Mouse (Mus musculus): ENCODE measurements around the gene Ccser2.
"Not testable (repeated sequence)": the region's sequence is repeated elsewhere in the genome, so short reads cannot be mapped to it uniquely, and the experiment has no call there.

The Ccser2 gene

DNA sequence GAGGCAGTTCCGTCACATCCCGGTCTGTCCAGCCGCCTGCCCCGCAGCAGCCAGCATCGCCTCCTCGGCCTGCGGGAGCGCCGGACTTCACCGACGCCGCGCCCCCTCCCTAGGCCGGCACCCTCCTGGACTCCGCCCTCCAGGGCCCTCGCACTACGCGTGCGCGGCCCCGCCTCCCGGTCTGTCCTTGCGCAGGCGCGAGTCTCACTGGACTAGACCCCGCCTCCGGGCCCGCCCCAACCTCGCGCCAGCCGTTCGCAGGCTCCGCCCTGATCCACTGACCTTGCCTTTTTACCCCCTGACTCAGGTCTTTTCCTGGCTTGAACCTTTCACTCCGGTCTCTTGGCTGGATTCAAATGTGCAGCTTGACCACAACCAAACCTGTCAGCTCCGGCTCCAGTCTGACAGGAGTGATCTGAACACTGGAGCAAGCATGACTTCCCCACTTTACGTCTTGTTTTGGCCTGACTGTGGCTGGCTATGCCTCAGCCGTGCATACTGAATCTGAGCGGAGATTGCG is at the start of gene Ccser2:
TSS of gene Ccser2 (minus strand) at position 150 of the 520 bp plus-strand sequence.
- peak; percentile 84 for DNase-seq (ENCODE audit: low read depth)

DNA sequence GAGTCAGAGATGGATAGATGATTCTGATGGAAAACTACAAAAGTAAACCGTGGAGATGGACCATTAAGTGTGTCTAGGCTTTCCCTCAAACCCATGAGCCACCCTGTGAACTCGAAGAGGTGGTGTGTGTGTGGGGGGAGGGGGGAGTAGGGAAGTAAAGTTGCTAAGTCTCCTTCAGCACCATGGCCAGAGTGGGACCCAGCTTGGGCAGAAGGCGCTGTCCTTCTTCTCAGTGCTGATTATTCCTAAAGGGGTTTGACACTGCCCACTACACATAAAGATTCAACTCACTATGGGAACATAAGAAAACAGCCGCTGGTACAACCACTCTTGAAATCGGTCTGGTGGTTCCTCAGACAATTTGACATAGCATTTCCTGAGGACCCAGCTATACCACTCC is 47.3 kb upstream of the Ccser2 start:
- DNase-seq (ENCODE audit: low read depth) = peak; percentile 10

DNA sequence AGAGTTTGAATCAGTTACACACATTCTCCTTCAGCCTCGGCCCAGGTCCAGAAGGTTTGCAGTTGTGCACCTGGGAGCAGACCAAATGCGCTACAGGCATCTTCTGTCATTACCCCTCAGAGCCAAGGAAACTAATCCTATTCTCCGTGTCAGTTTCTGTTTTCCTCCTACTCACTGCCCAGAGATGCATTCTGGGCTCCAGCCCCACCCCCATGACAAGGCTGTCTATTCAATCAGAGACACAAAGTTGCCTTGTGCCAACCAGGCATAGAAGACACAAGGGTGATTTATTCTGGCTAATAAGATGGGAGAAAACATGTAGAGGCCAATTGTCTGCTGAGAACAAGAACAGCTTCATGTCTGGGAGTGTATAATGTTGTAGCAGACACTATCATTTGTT is 45.1 kb upstream of the Ccser2 start:
- DNase-seq (ENCODE audit: low read depth) = no peak

DNA sequence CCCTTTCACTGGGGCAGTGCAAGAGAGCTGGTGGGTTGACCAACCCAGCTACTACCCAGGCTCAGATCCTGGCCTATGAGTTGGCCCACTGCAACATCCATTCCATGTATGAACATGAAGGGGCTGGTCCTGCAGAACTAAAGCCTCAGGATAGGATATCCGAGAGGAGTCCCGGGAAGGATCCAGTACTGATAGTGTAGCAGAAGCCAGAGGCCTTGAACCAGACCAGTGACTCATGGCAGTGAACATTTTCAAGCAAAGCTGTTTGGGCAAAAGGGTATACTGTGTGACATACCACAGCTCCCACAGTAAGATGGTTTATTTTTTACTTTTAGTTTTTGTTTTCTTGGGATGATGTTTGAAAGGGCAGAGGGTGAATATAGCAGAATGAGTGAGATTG is 41.1 kb upstream of the Ccser2 start:
- DNase-seq (ENCODE audit: low read depth) = no peak

DNA sequence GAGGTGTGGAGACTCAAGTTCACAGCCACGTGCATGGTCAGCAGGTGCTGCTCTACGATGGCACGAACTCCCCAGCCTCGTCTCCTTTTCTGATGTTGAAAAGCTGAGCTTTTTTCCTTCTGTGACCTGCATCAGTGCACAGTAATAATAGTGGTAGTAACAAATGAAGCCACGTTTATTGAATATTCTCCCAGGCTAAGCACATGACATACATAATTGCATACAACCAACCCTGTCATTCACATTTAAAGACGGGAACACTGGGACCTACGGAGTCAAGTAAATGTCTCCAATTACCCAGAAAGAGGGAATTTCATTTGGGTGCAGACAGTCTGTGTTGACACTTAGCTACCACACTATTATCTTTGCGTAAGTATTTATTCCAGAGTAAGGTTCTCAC is 37.9 kb upstream of the Ccser2 start:
- DNase-seq (ENCODE audit: low read depth) = no peak

DNA sequence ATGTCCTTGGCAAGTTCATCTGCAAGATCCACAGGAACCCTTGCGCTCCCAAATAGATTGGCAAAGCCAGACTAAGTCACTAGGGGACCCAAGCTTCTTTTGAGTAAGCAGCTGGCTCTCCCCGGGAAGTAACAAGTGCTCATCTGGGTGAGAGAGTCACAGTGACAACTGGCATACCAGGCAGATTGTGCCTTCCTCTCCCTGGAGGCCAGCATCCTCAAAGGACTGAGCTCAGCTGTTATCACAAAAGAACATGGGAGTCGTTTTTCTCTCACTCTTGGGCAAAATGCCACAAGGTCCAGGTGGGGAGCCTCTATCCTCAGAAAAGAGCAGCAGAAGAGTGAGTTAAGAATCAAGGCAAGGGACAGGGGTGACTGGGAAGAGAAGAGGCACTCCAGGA is 37.3 kb upstream of the Ccser2 start:
- no peak for DNase-seq (ENCODE audit: low read depth)

DNA sequence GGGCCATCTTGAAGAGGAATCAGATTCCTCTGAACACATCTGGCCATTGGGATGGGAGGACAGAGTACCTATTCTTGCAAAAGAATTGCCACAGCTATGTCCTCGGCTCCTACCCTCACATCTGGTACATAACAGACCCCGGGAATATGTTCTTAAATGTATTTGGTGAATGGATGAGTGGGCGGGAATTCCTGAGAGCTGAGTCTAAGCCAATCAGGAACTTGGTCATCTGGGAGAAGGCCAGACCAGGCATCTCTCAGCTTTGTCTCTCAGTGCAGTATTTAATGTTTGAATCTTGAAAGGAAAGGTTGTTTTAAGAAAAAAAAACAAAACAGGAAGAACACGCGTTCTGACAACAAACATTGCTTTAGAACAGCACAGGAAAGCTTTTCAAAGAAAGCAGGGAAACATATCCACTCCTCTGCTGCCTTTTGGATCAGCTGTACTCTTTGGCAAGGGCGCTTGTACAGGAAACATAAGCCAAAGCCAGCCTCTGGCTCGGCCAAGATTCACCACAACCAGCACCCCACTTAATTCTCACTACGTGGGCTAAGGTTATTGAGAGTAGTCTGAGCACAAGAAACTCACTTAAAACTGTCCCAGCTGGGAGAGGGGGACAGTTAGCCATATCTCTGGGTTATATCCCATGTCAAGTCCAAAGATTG is 35.0 kb upstream of the Ccser2 start:
- no peak for DNase-seq (ENCODE audit: low read depth)

DNA sequence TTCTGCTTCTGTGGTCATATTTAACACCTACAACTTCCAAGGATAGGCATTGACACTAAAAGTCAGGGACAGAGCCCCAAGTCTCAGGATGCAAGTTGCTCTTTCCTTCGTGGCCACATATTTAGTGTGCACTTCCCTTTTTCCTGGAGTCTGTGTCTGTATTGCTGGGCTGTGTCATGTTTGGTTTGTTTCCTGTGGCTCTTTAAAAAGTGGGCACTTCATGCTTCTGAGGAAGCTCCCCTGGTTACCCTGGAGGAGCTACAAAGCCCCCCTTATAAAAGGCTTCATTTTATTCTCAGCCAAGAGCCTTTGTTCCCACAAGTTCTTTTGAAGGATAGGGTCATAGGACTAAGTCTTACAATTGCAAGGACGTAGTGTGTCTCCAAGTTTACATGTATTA is 34.3 kb upstream of the Ccser2 start:
- DNase-seq (ENCODE audit: low read depth) = no peak

DNA sequence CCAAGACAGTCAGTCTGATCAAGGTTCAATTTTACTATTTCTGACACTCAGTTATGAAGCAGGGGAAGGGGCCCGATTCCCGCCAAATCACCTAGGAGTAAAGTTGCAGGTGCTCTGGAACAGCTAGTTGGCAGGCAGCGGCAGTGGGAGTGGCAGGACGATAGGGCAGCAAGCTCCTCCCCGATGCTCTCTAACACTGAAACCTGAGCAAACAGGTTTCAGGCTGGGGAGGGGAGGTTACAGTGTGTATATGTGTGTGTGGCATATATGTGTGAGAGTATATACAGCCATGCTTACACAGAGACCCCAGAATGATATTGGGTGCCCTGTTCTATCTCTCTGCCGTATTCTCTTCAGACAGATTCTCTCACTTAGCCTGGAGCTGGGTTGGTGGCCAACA is 32.2 kb upstream of the Ccser2 start:
- DNase-seq (ENCODE audit: low read depth) = not testable (repeated sequence)

DNA sequence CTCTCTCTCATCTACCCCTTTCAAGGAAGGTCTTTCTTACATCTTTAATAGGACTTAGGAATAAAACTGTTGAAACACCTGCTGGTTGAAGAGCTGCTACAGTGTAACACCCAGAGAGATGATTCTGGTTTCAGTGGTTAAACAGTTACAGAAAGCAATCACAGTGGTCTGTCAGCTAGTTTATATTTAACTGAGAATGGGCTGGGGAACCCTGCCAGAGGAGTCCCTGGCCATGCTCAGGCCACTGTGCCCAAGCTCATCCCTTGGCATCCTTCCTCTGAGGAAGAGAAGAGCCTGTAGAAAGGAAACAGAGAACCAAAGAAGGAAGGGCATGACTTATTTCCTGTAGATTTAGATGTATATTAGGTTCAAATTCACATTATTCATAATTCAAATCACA is 21.2 kb upstream of the Ccser2 start:
- no peak for DNase-seq (ENCODE audit: low read depth)

DNA sequence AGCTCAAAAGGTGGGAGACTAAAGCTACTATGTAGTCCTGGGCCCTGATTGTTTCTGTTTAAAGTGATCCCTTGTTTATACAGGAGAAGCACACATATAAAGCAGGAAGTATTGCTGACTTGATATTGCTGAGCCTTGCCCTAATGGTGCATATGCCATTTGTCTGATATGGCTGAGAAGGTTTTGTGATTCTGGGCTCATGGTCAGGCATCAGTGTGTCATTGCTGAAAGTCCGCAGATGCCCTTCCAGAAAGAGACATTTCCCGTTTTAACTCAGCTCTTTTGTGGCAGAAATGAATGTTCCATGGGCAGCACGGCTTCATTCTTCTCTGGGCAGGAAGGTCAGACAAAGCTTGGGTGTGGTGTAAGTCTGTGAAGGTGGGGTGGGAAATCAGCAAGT is 17.1 kb upstream of the Ccser2 start:
- no peak for DNase-seq (ENCODE audit: low read depth)

DNA sequence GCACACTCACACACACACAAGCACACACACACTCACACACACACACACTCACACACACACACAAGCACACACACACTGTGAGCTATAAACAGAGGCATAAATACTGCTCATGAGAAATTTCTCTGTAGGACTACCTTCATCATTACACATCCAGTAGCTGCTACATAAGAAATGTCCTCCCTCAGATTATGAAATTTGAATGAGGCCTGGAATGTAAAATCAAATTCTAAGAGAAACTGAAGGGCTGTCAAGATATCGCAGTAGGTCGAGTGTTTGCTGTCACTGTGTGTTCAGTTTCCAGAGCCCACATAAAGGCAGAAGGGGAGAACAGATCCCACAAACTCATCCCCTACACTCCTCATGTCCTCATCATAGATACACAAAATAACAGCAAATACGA is 6.4 kb upstream of the Ccser2 start:
- no peak for DNase-seq (ENCODE audit: low read depth)

DNA sequence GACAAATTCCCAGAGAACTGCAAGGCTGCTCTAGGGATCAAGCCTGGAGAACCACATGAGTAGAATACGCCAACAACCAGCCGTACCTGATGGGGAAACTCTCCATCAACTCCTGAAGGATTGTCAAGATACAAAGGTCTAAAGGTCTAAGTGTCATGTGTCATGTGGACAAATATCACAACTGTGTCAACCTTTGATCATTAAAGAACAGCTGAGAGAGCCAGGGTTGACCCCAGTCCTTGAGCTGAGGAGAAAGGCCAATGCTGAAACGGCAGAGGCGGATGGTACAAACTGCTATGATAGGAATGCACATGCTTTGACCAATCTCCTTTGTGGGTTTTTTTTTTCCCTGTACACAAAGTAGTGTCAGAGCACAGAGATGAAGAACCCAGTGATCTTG is 2.6 kb upstream of the Ccser2 start:
- DNase-seq (ENCODE audit: low read depth) = no peak

DNA sequence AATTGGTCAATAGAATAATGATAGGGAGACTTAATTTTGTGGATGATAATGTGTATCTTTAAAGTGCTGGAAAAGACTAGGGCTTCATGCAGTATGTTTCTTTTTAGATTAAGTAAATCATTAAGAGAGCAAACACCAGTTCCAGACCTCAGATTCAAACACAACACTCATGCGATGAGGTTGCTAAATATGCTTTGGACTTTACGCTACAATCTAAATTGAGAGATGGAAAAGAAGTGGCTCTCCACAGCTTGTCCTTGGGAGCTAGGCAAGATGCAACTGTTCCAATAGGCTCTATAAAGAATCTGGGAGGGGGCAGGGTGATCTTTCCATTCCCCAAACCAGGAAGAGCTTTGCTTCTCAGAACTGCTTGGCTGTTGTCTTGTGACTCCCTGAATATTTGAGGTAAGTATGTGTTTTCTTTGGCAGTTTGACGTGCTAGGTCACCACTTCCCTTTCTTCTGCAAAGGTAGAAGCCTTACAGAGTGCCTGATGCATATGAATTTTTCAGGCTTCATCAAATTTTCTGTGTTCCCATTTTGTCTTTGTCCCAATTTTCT is 1.4 kb upstream of the Ccser2 start:
- DNase-seq (ENCODE audit: low read depth) = no peak

DNA sequence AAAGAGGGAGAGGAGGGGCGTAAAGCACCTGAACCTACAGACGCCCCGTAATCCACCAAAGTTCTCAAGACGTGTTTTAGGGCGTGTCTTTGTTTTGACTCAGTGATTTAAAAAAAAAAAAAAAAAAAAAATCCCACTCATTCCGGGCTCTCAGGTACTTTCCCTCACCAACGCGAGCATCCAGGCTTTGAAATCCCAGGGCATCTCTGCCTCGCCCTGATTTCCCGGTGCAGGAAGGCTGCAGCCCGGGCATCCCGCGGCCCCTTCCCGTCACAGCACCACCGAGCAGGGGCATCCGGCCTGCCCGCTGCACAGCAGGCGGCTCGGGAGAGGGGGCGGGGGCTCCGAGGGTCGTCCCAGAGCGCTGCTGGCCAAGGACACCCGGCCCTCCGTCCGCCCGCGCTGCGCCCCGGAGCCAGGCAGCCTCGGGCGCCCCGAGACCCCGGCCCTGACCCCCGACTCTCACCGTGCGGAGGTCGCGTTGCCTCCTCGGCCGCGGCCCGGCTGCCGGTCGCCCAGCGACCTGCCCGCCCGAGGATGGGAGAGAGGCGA is 425 bp downstream of the Ccser2 start:
- DNase-seq (ENCODE audit: low read depth) = no peak

DNA sequence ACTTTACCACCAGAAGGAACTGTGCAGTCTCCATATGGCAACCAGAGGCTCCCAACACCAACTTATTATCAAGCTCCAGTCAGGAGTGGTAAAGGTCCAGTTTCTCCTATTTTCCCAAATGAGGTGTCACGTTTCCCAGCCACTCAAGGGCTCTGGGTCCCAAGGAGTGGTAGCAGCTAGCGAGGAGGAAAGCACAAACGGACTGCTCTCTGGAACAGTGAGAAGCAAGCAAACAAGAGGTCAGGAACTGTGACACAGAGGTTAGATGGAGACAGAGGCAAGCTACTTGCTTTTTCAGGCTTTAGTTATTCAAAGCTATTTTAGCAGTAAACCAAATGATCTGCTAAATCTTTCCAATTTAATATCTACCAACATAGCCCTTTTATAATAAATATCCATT is 3.2 kb downstream of the Ccser2 start:
- no peak for DNase-seq (ENCODE audit: low read depth)

DNA sequence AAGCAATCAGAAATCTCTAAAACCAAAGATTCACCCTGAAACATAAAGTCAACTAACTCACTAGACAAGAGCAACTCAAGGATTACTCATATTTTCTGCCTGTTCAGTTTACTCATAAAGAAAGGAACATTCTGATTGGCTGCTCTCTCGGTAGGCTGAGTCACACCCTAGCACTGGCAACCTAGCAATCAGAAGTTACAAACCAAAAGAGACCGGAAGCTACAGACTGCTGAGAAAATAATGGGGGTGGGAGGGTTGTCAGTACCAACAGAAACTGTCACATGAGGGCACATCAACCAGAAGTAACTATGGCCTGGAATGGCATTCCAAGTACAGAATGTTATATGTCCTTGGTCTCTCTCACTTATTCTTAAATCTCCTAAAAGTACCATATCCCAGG is 6.1 kb downstream of the Ccser2 start:
- DNase-seq (ENCODE audit: low read depth) = no peak

DNA sequence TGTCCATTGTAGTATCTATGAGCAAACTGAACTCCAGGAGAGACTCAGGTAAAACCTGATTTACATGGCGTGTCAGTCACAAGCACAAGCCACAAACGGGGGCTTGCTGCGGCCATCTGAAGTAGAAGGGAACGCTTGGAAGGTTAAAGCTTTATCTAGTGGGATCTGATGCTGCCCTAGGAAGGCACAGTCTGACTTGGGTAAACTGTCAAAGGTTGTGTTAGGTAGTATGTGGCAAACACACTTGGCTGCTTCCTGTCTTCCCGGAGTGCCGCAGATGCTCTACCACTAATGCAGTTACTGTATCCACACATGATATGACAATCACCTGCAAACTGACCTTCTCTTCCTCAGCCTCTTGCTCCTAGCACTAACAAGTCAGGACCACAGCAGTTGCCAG is 10.9 kb downstream of the Ccser2 start:
- no peak for DNase-seq (ENCODE audit: low read depth)

DNA sequence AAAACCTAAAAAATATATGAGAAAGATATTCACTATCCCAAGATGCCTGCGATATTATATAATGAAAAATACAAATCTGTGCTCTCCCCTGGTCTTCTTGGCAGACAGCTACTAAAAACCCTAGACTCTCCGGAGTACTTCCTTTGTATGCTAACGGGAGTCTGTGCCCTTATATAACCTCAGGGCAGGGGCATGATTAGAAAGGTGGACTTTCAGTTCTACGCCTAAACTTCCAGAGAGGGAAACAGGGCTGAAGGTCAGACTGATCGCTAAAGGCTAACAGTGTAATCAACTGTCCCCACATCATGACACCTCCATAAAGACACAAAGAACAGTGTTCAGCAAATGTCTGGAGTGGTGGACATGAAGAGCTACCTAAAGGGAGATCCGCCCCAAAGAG is 11.3 kb downstream of the Ccser2 start:
- DNase-seq (ENCODE audit: low read depth) = no peak

DNA sequence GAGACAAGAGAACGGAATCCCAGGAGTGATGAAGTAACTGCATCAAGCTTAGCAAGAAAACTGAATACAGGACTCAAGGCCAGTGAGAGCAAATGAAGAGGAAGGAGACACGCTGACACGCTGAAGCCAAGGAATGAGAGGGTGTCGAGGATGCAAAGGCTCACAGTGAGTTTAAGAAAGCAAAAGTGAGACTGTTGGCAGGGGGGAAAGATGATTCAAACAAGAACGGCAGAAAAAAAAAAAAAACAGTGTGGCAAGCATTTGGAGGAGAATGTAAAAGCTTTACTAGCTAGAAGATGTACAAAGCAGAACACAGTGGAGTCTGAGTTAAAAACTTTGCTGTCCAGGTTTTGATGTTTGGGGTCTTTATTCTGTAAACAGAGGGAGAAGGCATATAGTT is 11.9 kb downstream of the Ccser2 start:
- DNase-seq (ENCODE audit: low read depth) = no peak

DNA sequence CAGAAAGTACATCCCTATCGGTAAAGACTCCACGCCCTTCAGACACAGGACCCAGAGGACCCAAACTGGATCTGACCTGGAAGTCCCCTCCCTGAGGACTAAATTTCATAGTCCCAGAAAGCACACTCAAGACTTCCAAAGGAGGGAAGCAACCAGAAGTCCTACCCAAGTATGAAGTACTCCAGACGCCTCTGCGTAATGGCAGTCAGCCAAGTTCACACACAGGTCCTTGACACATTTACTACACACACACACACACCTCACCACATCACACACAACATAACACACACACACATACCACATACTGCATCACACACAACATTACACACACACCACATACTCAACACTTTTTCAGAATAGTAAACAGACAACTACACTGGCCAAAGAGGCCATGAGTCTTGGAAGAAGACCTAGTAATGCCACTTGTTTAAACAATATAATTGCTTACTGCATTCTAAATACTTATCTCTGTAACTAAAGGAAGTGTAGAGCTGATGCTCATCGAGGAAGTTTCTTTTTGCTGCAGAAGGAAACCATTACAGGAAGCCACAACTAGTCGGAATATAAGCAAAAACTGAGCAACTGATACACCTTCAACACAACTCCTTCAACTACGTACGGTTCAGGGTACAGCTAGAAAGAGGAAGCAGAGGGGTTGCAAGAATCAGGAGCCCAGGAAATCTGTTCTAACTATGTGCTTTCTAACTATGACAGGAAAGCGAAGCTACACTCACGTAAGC is 15.7 kb downstream of the Ccser2 start:
- no peak for DNase-seq (ENCODE audit: low read depth)

DNA sequence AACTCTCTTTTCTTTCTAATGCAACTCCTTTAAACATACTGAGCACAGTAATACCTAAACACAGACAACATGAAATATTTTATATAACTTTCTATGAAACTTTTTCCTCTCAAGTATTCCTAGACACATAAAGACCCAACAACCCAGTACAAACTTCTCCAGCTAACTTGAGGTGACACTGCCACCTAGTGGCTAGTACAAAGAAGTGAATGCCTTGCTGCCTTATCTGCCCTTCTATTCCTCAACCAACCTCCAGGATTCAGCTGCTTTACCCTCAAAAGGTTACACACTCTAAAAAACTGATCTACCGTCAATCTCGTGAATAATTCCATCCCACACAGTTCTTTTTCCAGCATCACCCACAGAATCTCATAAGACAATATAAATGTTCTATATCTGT is 16.4 kb downstream of the Ccser2 start:
- peak; percentile 28 for DNase-seq (ENCODE audit: low read depth)

DNA sequence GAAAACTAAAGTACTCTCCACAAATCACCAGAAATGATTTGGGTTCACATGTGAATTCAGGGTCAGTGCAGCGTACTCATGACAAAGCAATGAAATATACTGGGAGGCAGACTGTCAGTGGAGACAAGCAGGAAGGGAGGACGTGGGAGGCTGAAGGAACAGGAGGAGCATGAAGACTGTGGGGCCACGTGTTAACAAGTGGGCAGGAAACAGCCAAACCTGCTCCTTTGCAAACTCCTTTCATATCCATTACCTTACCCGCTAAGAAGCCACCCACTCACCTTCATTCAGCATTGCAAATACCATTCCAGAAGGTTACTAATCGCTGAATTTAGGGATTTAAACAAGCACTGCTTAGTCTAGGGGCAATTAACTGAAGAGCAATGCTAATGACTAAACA is 25.9 kb downstream of the Ccser2 start:
- no peak for DNase-seq (ENCODE audit: low read depth)

Measured in c-Kit-positive CD71-negative TER-119-negative erythroid progenitor cells, embryonic 14.5 days (primary cell).